Comparison of ENCODE assay signal across 7 mouse cellular contexts in the genomic region with DNA sequence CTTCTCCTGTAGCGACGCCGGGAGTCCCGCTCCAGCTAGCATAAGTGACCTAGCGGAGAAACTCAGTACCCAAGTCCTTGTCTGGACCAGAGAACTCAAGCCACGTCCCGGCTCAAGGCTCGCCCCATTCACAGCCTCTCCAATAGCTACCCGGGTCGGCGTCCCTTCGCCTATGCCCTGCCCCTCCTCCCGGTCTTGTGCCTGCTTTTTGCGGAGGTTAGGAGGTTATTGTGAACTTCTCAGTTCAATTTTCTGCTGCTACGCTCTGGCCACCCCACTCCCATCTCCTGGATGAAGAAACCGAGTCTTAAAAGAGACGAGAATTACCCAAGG. TPM values are rescaled to one million over a fixed set of nuclear protein-coding genes. Genes with fewer than 3 reads are reported as not detected.
A peak's percentile ranks its signal among the peaks of the same experiment; 100 is the strongest.
DNase-seq lines count a peak whose midpoint lies in the region; ATAC-seq lines count a peak whose summit lies in the region.

No protein-coding gene starts in this region.

- intact Hi-C loops in gastrocnemius, postnatal 36 days (cut with DNase I), result no loop called here

- H3K9ac ChIP-seq in neural tube, embryonic 11.5 days (ENCODE audit: low read length), result peak overlapping the region; percentile 71; the same call in 1 of the 2 replicates
- H3K9ac ChIP-seq in forebrain, embryonic 12.5 days, result 0 out of 2 replicates have a peak overlapping the region, but pooled peaks have one; percentile 74
- peak overlapping the region; percentile 76 for H3K9ac ChIP-seq in liver, embryonic 11.5 days (ENCODE audit: low read depth, low read length)
- peak overlapping the region; percentile 93 for H3K9ac ChIP-seq in stomach, embryonic 16.5 days (ENCODE audit: low read length)

- no peaks in the 10 kb centered on the region for H3K9me3 ChIP-seq in neural tube, embryonic 11.5 days (ENCODE audit: control insufficient read depth, low read length)
- H3K9me3 ChIP-seq in forebrain, embryonic 12.5 days, result no peaks in the 10 kb centered on the region
- H3K9me3 ChIP-seq in liver, embryonic 11.5 days (ENCODE audit: control insufficient read depth, low read length), result no peaks in the 10 kb centered on the region
- no peaks in the 10 kb centered on the region for H3K9me3 ChIP-seq in stomach, embryonic 16.5 days (replicated peaks; ENCODE audit: control insufficient read depth, low read length)

- peaks cover 8% of the 10 kb centered on the region; the same call in 1 of the 2 replicates for H3K27me3 ChIP-seq in neural tube, embryonic 11.5 days (ENCODE audit: control insufficient read depth, insufficient read depth, low read length)
- H3K27me3 ChIP-seq in forebrain, embryonic 12.5 days, result peaks cover 39% of the 10 kb centered on the region
- H3K27me3 ChIP-seq in liver, embryonic 11.5 days (replicated peaks; ENCODE audit: control insufficient read depth, insufficient read depth, low read length), result no peaks in the 10 kb centered on the region
- H3K27me3 ChIP-seq in stomach, embryonic 16.5 days (ENCODE audit: control insufficient read depth, insufficient read depth, low read length), result no peaks in the 10 kb centered on the region

- 3% methylated on average over 17 of the region's 17 CpGs for WGBS in neural tube, embryonic 11.5 days
- WGBS in forebrain, embryonic 12.5 days, result 2% methylated on average over 17 of the region's 17 CpGs
- 2% methylated on average over 17 of the region's 17 CpGs for WGBS in liver, embryonic 11.5 days
- WGBS in stomach, embryonic 16.5 days, result 4% methylated on average over 17 of the region's 17 CpGs

- no peaks in the 10 kb centered on the region for H3K36me3 ChIP-seq in neural tube, embryonic 11.5 days (ENCODE audit: control insufficient read depth, insufficient read depth, low read length)
- no peaks in the 10 kb centered on the region for H3K36me3 ChIP-seq in forebrain, embryonic 12.5 days (replicated peaks)
- no peaks in the 10 kb centered on the region for H3K36me3 ChIP-seq in liver, embryonic 11.5 days (ENCODE audit: control insufficient read depth, insufficient read depth, low read length)
- no peaks in the 10 kb centered on the region for H3K36me3 ChIP-seq in stomach, embryonic 16.5 days (ENCODE audit: control insufficient read depth, insufficient read depth, low read length)

- no peak for DNase-seq in neural tube, embryonic 11.5 days (ENCODE audit: low spot score)
- no peak for DNase-seq in neural tube, embryonic 10.5 days (ENCODE audit: extremely low spot score, low spot score)
- DNase-seq in liver, embryonic 11.5 days (ENCODE audit: low spot score), result no peak
- DNase-seq in gastrocnemius, postnatal 4 days (ENCODE audit: low spot score in 2 of 2), result no peak
- DNase-seq in gastrocnemius, postnatal 36 days, result no peak

- peaks cover 2% of the 10 kb centered on the region; the same call in 1 of the 2 replicates for H3K4me1 ChIP-seq in neural tube, embryonic 11.5 days (ENCODE audit: control insufficient read depth, insufficient read depth, low read length)
- peaks cover 49% of the 10 kb centered on the region for H3K4me1 ChIP-seq in forebrain, embryonic 12.5 days
- H3K4me1 ChIP-seq in liver, embryonic 11.5 days (replicated peaks; ENCODE audit: control insufficient read depth, insufficient read depth, low read length), result peaks cover 9% of the 10 kb centered on the region; the same call in 1 of the 2 replicates
- H3K4me1 ChIP-seq in stomach, embryonic 16.5 days (ENCODE audit: control insufficient read depth, insufficient read depth, low read length), result peaks cover 28% of the 10 kb centered on the region

- H3K4me2 ChIP-seq in neural tube, embryonic 11.5 days (ENCODE audit: low read depth), result peak overlapping the region; percentile 94
- H3K4me2 ChIP-seq in forebrain, embryonic 12.5 days, result peak overlapping the region; percentile 93
- H3K4me2 ChIP-seq in liver, embryonic 11.5 days, result peak overlapping the region; percentile 97
- H3K4me2 ChIP-seq in stomach, embryonic 16.5 days (ENCODE audit: low read depth, low read length), result peak overlapping the region; percentile 59

- 0 out of 2 replicates have a peak overlapping the region, but pooled peaks have one; percentile 23 for H3K27ac ChIP-seq in neural tube, embryonic 11.5 days (ENCODE audit: low read depth, low read length)
- H3K27ac ChIP-seq in forebrain, embryonic 12.5 days, result no peak overlapping the region
- H3K27ac ChIP-seq in liver, embryonic 11.5 days (ENCODE audit: low read depth, low read length), result peak overlapping the region; percentile 17
- peak overlapping the region; percentile 34 for H3K27ac ChIP-seq in stomach, embryonic 16.5 days (ENCODE audit: low read length)

- peak overlapping the region; percentile 70 for H3K4me3 ChIP-seq in neural tube, embryonic 11.5 days (ENCODE audit: low read depth, low read length)
- peak overlapping the region; percentile 73 for H3K4me3 ChIP-seq in forebrain, embryonic 12.5 days (replicated peaks)
- H3K4me3 ChIP-seq in liver, embryonic 11.5 days (ENCODE audit: low read depth, low read length), result peak overlapping the region; percentile 76
- H3K4me3 ChIP-seq in stomach, embryonic 16.5 days (replicated peaks; ENCODE audit: low read length), result peak overlapping the region; percentile 83

- peak; percentile 77 for ATAC-seq in neural tube, embryonic 11.5 days (ENCODE audit: insufficient read depth, low FRiP score, low TSS enrichment)
- no peak; the same call in 1 of the 2 replicates for ATAC-seq in forebrain, embryonic 12.5 days (ENCODE audit: low FRiP score)
- ATAC-seq in liver, embryonic 11.5 days (replicated peaks; ENCODE audit: low FRiP score), result peak; percentile 71
- peak; percentile 51 for ATAC-seq in stomach, embryonic 16.5 days (ENCODE audit: insufficient read depth, low FRiP score)

RNA-seq across cellular contexts. Expression of gene Card19, which starts 0.3 kb away (rescaled TPM):
- polyA plus RNA-seq in neural tube, embryonic 11.5 days (2014; fragmentation: Nextera tagmentation; extraction: Ambion mirVana), result 19.7 and 22.9 TPM in 2 replicates
- 15.3 and 17.2 TPM in 2 replicates for polyA plus RNA-seq in forebrain, embryonic 12.5 days (2016; fragmentation: Nextera tagmentation; extraction: Ambion mirVana)
- 23.1 and 26.2 TPM in 2 replicates for polyA plus RNA-seq in liver, embryonic 11.5 days (2014; fragmentation: Nextera tagmentation; extraction: Ambion mirVana)
- polyA plus RNA-seq in stomach, embryonic 16.5 days (2015; fragmentation: Nextera tagmentation; extraction: Ambion mirVana), result 55.7 and 56.4 TPM in 2 replicates
- total RNA-seq in gastrocnemius, postnatal 4 days (2021), result 10 to 100 TPM; 54.5 to 62.9 TPM
- total RNA-seq in gastrocnemius, postnatal 36 days (2021), result 100 to 1,000 TPM in 1 of 2 experiments, 10 to 100 TPM in 1; 88.7 to 103 TPM

RNA-seq across cellular contexts. Expression of gene Ninj1, which starts 28.9 kb away (rescaled TPM):
- polyA plus RNA-seq in neural tube, embryonic 11.5 days (2014; fragmentation: Nextera tagmentation; extraction: Ambion mirVana), result 20.4 TPM in 2 replicates
- 14.3 and 16.9 TPM in 2 replicates for polyA plus RNA-seq in forebrain, embryonic 12.5 days (2016; fragmentation: Nextera tagmentation; extraction: Ambion mirVana)
- polyA plus RNA-seq in liver, embryonic 11.5 days (2014; fragmentation: Nextera tagmentation; extraction: Ambion mirVana), result 54.2 and 59.8 TPM in 2 replicates
- polyA plus RNA-seq in stomach, embryonic 16.5 days (2015; fragmentation: Nextera tagmentation; extraction: Ambion mirVana), result 57.8 and 61.0 TPM in 2 replicates
- total RNA-seq in gastrocnemius, postnatal 4 days (2021), result 10 to 100 TPM; 23.7 to 26.1 TPM
- total RNA-seq in gastrocnemius, postnatal 36 days (2021), result 10 to 100 TPM; 15.1 to 15.7 TPM

RNA-seq across cellular contexts. Expression of gene Susd3, which starts 32.3 kb away (rescaled TPM):
- 1.1 and 1.2 TPM in 2 replicates for polyA plus RNA-seq in neural tube, embryonic 11.5 days (2014; fragmentation: Nextera tagmentation; extraction: Ambion mirVana)
- polyA plus RNA-seq in forebrain, embryonic 12.5 days (2016; fragmentation: Nextera tagmentation; extraction: Ambion mirVana), result 0.69 and 0.84 TPM in 2 replicates
- polyA plus RNA-seq in liver, embryonic 11.5 days (2014; fragmentation: Nextera tagmentation; extraction: Ambion mirVana), result 4.4 and 5.2 TPM in 2 replicates
- 0.95 and 1.2 TPM in 2 replicates for polyA plus RNA-seq in stomach, embryonic 16.5 days (2015; fragmentation: Nextera tagmentation; extraction: Ambion mirVana)
- 1 to 10 TPM in 1 of 2 experiments, under 1 TPM in 1; 0.61 to 1.5 TPM for total RNA-seq in gastrocnemius, postnatal 4 days (2021)
- total RNA-seq in gastrocnemius, postnatal 36 days (2021), result under 1 TPM in 1 of 2 experiments, not detected in 1; 0.32 TPM
